Mouse (Mus musculus): ENCODE results near the gene Entpd6. TPM values are rescaled to one million over a fixed set of nuclear protein-coding genes. Genes with fewer than 3 reads are reported as not detected.

Gene Entpd6
- total and polyA plus RNA-seq, 2 experiments from 2014 or later: 85.0 to 103 TPM

GRCm38 (mm10) chr2:150741405-150741804, 7.4 kb upstream of the Entpd6 start:
- peak; percentile 72 for TF ChIP-seq CTCF (IDR thresholded peaks at IDR 0.05)
- no peaks in the 10 kb centered on the region for H3K36me3 ChIP-seq (ENCODE audit: insufficient read depth, low read length)
- no peaks in the 10 kb centered on the region for H3K4me1 ChIP-seq (ENCODE audit: insufficient read depth, low read length)
- 50% methylated on average over 4 of the region's 4 CpGs for WGBS
- H3K4me3 ChIP-seq (ENCODE audit: low read depth, low read length): no peak overlapping the region
- no peaks in the 10 kb centered on the region for H3K27me3 ChIP-seq (ENCODE audit: insufficient read depth, low read length)
- ATAC-seq (ENCODE audit: low FRiP score) (peak; percentile 76), DNase-seq (ENCODE audit: low spot score) (peak; percentile 53)
- no peak overlapping the region for H3K27ac ChIP-seq (ENCODE audit: low read depth, low read length)
- no peak overlapping the region for H3K9ac ChIP-seq (replicated peaks; ENCODE audit: low read length, poor library complexity, severe bottlenecking)
- no peak overlapping the region for H3K4me2 ChIP-seq (ENCODE audit: low read depth, low read length, poor library complexity, severe bottlenecking)
- no peaks in the 10 kb centered on the region for H3K9me3 ChIP-seq (ENCODE audit: low read length)

GRCm38 (mm10) chr2:150745016-150745415, 3.8 kb upstream of the Entpd6 start:
- Histone ChIP-seq H3K4me3 (ENCODE audit: low read depth, low read length) (no peak overlapping the region), H3K27me3 (ENCODE audit: insufficient read depth, low read length) (no peaks in the 10 kb centered on the region), H3K36me3 (ENCODE audit: insufficient read depth, low read length) (no peaks in the 10 kb centered on the region), H3K4me2 (ENCODE audit: low read depth, low read length, poor library complexity, severe bottlenecking) (no peak overlapping the region), H3K4me1 (ENCODE audit: insufficient read depth, low read length) (0 out of 2 replicates have a peak, but pooled peaks cover 2% of the 10 kb centered on the region), H3K9ac (replicated peaks; ENCODE audit: low read length, poor library complexity, severe bottlenecking) (no peak overlapping the region), H3K9me3 (ENCODE audit: low read length) (no peaks in the 10 kb centered on the region), H3K27ac (ENCODE audit: low read depth, low read length) (no peak overlapping the region)
- TF ChIP-seq CTCF (IDR thresholded peaks at IDR 0.05): no peak
- ATAC-seq (ENCODE audit: low FRiP score) (no peak), DNase-seq (ENCODE audit: low spot score) (no peak)
- WGBS: 76% methylated on average over 7 of the region's 7 CpGs

DNA sequence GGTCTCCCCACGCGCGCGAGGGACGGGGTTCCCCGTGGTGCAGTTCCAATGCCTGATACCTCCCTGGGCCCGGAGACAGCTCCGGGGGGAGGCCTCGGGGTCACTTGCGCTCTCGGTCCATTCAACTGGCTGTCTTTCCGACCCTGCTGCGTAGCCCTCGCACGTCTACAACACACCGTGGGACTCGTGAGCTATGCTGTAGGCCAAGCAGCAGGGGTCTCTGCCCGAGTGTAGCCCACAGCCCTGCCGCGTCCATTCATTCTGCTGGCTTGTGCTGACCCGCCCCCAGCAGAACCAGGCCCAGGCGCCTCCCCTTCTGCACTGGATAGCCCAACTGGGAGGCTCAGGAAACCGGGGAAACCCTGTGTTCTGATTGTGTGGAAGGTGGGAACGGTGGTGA, 441 bp downstream of the Entpd6 start:
- peak overlapping the region; percentile 82 for H3K27ac ChIP-seq (ENCODE audit: low read depth, low read length)
- H3K4me2 ChIP-seq (ENCODE audit: low read depth, low read length, poor library complexity, severe bottlenecking): peak overlapping the region; percentile 86
- H3K4me1 ChIP-seq (ENCODE audit: insufficient read depth, low read length): peaks cover 3% of the 10 kb centered on the region; the same call in 1 of the 2 replicates
- peak; percentile 53 for DNase-seq (ENCODE audit: low spot score)
- H3K9ac ChIP-seq (replicated peaks; ENCODE audit: low read length, poor library complexity, severe bottlenecking): peak overlapping the region; percentile 83
- no peak for TF ChIP-seq CTCF (IDR thresholded peaks at IDR 0.05)
- H3K27me3 ChIP-seq (ENCODE audit: insufficient read depth, low read length): no peaks in the 10 kb centered on the region
- ATAC-seq (ENCODE audit: low FRiP score): peak; percentile 87
- H3K9me3 ChIP-seq (ENCODE audit: low read length): no peaks in the 10 kb centered on the region
- under 1% methylated on average over 24 of the region's 24 CpGs for WGBS
- peaks cover 20% of the 10 kb centered on the region for H3K36me3 ChIP-seq (ENCODE audit: insufficient read depth, low read length)
- peak overlapping the region; percentile 71 for H3K4me3 ChIP-seq (ENCODE audit: low read depth, low read length)

DNA sequence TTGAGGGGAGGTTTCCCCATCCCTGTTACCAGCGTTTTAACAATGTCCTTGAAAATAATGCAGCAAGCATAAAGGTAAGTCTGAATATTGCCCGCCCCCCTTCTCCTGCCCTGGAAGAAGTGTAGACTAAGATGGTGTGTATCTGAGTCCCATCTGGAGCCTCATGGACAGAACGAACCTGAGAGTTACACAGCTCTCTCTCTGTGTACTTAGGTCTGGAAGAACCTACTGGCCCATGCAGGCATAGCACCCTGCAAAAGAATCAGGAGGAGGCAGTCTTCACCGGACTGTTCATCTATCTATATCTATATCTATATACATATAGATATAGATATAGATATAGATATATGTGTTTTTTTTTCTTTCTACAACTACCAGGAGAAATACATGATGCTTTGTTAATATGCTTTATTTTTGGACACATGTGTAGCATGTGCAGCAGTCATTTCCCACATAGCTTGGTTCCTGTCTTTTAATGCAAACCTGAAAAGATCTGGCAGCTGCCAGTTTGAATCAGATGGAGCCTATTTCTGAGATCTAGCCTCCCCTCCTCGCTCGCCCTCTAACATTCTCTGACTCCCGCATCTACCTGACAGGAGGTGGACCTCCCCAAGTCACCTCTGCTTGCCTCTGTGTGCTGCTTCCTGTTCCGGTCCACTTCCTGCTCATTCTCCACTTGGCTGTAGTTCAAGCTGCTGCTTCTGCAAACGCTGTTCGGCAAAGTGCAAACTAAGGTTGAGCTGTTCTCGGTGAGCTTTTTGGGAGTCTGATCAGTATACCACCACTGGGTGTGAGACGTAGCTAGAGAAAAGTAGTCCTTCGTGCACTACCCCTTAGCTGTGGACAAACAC, 1.5 kb downstream of the Entpd6 start:
- peak overlapping the region; percentile 71 for H3K4me3 ChIP-seq (ENCODE audit: low read depth, low read length)
- 76% methylated on average over 13 of the region's 13 CpGs for WGBS

DNA sequence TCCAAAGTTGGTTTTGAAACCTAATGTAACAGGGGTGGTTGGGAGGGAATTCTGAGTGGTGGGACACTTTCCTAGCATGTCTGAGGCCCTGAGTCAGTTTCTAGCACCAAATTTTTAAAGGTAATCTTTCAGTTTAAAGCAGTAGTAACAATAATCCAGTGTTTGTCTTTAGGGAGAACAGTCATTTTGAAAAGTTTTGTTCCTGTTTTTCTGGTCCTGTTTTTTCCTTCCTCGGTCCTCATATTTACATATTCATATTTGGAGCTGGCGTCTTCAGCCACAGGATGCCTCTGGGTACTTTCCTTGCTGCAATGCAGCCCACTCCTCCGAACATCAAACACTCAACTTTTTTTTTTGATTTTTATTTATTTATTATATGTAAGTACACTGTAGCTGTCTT, 6.2 kb downstream of the Entpd6 start:
- no peak overlapping the region for H3K27ac ChIP-seq (ENCODE audit: low read depth, low read length)
- no peak overlapping the region for H3K4me3 ChIP-seq (ENCODE audit: low read depth, low read length)
- peaks cover under 1% of the 10 kb centered on the region; the same call in 1 of the 2 replicates for H3K4me1 ChIP-seq (ENCODE audit: insufficient read depth, low read length)
- H3K9ac ChIP-seq (replicated peaks; ENCODE audit: low read length, poor library complexity, severe bottlenecking): no peak overlapping the region
- DNase-seq (ENCODE audit: low spot score): no peak
- no peaks in the 10 kb centered on the region for H3K9me3 ChIP-seq (ENCODE audit: low read length)
- 89% methylated on average over 3 of the region's 3 CpGs for whole genome bisulfite sequencing
- no peaks in the 10 kb centered on the region for H3K27me3 ChIP-seq (ENCODE audit: insufficient read depth, low read length)
- H3K36me3 ChIP-seq (ENCODE audit: insufficient read depth, low read length): peaks cover 52% of the 10 kb centered on the region
- TF ChIP-seq CTCF (IDR thresholded peaks at IDR 0.05): no peak
- ATAC-seq (ENCODE audit: low FRiP score): no peak
- H3K4me2 ChIP-seq (ENCODE audit: low read depth, low read length, poor library complexity, severe bottlenecking): no peak overlapping the region

More for the DNA sequence above, 1.5 kb downstream of the Entpd6 start:
- TF ChIP-seq CTCF (IDR thresholded peaks at IDR 0.05): peak; percentile 55
- no peaks in the 10 kb centered on the region for H3K27me3 ChIP-seq (ENCODE audit: insufficient read depth, low read length)
- H3K36me3 ChIP-seq (ENCODE audit: insufficient read depth, low read length): peaks cover 20% of the 10 kb centered on the region
- peak; percentile 38; the same call in 1 of the 2 replicates for ATAC-seq (ENCODE audit: low FRiP score)
- H3K9me3 ChIP-seq (ENCODE audit: low read length): no peaks in the 10 kb centered on the region
- peak overlapping the region; percentile 86 for H3K4me2 ChIP-seq (ENCODE audit: low read depth, low read length, poor library complexity, severe bottlenecking)
- H3K27ac ChIP-seq (ENCODE audit: low read depth, low read length): no peak overlapping the region
- H3K4me1 ChIP-seq (ENCODE audit: insufficient read depth, low read length): peaks cover 3% of the 10 kb centered on the region; the same call in 1 of the 2 replicates
- peak overlapping the region; percentile 83 for H3K9ac ChIP-seq (replicated peaks; ENCODE audit: low read length, poor library complexity, severe bottlenecking)
- DNase-seq (ENCODE audit: low spot score): peak; percentile 39

- peak; percentile 39 for TF ChIP-seq CTCF (IDR thresholded peaks at IDR 0.05)
- Histone ChIP-seq H3K27me3 (ENCODE audit: insufficient read depth, low read length) (no peaks in the 10 kb centered on the region), H3K9ac (replicated peaks; ENCODE audit: low read length, poor library complexity, severe bottlenecking) (no peak overlapping the region), H3K36me3 (ENCODE audit: insufficient read depth, low read length) (peaks cover 63% of the 10 kb centered on the region), H3K4me3 (ENCODE audit: low read depth, low read length) (no peak overlapping the region), H3K9me3 (ENCODE audit: low read length) (no peaks in the 10 kb centered on the region), H3K4me1 (ENCODE audit: insufficient read depth, low read length) (no peaks in the 10 kb centered on the region), H3K4me2 (ENCODE audit: low read depth, low read length, poor library complexity, severe bottlenecking) (no peak overlapping the region), H3K27ac (ENCODE audit: low read depth, low read length) (no peak overlapping the region)
- no peak for DNase-seq (ENCODE audit: low spot score)
- ATAC-seq (ENCODE audit: low FRiP score): no peak
- 86% methylated on average over 7 of the region's 7 CpGs for WGBS
Measured at GRCm38 (mm10) chr2:150761476-150761875, 12.6 kb downstream of the Entpd6 start.
